Mouse (Mus musculus) spleen, embryonic (tissue): ENCODE results near the gene Olfr1048.
"Not testable (repeated sequence)": the region's sequence is repeated elsewhere in the genome, so short reads cannot be mapped to it uniquely, and the experiment has no call there.

Experiments used
- CTCF ChIA-PET: fragments of 350-600 bp; sonication (Branson Sonifier 250); formaldehyde crosslinking; loops from one replicate; lab custom pipeline; 2022; lab: Charles Lee

Gene Olfr1048

GRCm38 (mm10) chr2:86240189-86240588 is at the start of gene Olfr1048:
Gene Olfr1048, minus strand, starts transcription at chr2:86240289.
- CTCF ChIA-PET: no interaction called here

DNA sequence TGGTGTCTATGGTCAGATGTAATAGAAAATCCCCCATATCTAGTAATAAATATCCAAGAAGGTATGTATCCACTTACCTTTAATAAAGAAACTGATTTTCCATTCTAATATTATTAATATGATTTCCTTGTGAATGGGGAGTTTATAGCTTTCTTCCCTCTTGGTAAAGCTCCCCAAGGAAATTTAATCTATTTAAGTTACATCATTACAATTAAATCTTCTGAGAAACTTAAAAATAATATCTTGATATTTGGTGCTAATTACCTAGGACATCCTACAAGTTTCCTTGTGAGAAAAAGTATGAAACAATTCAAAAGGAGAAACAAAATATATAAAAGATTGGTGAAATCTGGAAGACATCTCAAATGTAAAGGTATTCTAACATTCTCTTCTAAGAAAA is 38.9 kb upstream of the Olfr1048 start, which contains the start of gene Olfr1051:
Gene Olfr1051, minus strand, starts transcription at position 101 of the 400 bp plus-strand sequence.
- CTCF ChIA-PET: not testable (repeated sequence)

DNA sequence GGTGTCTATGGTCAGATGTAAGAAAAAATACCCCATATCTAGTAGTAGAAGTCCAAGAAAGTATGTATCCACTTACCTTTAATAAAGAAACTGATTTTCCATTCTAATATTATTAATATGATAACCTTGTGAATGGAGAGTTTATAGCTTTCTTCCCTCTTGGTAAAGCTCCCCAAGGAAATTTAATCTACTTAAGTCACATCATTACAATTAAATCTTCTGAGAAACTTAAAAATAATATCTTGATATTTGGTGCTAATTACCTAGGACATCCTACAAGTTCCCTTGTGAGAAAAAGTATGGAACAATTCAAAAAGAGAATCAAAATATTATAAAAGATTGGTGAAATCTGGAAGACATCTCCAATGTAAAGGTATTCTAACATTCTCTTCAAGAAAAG is 18.1 kb upstream of the Olfr1048 start, which contains the start of gene Olfr1049:
Gene Olfr1049, minus strand, starts transcription at position 101 of the 400 bp plus-strand sequence.
- CTCF ChIA-PET: not testable (repeated sequence)

GRCm38 (mm10) chr2:86231301-86231700 is 8.8 kb downstream of the Olfr1048 start, which contains the start of gene Olfr1047:
Gene Olfr1047, minus strand, starts transcription at chr2:86231401.
- CTCF ChIA-PET: no interaction called here

GRCm38 (mm10) chr2:86219214-86219613 is 20.9 kb downstream of the Olfr1048 start, which contains the start of gene Olfr1046:
Gene Olfr1046, minus strand, starts transcription at chr2:86219314.
- CTCF ChIA-PET: no interaction called here

DNA sequence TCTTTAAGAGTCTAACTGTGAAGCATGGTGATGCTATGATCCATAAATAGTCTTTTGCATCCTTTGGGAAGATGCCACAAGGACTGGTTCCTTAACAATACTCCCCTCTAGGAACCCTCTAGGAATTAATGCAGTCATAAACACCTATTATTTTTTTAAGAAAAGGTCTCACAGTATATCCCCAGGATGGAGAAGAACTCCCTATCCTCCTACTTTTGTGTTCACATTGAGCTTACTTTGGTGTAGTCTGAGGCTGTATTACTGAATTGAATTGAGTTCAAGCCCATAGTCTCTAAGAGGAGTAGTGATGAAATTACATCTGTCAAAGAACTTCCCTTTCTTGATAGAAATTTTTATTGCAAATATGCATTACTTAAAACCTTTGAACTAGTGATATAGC is 37.2 kb downstream of the Olfr1048 start, which contains the start of gene Olfr1045:
Gene Olfr1045, minus strand, starts transcription at position 101 of the 400 bp plus-strand sequence.
- CTCF ChIA-PET: no interaction called here

- CTCF ChIA-PET: no interaction called here
Observed at GRCm38 (mm10) chr2:86195863-86196262, 44.2 kb downstream of the Olfr1048 start.

DNA sequence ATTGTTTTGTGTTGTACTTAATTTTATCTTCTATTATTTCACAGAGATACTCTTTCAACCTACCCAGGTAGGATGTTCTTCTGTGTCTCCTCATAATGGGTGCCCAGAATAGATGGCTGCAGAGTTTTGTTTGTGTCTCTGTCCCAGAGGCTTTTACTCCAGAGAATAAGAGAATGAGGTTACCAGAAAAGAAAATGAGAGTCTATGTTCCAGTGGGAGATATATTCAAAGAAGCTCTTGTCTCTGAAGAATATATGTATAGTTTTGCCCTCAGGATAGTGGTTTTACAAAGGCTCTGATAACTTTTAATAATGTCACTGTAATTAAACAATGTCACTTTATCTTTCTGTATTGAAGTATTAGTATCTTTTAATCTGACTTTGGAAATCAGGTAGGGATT is 54.5 kb downstream of the Olfr1048 start, which contains the start of gene Olfr52:
Gene Olfr52, minus strand, starts transcription at position 101 of the 400 bp plus-strand sequence.
- CTCF ChIA-PET: no interaction called here
